8 mouse cellular contexts compared by ENCODE assay signal in genomic region chr9:58220218-58220903, GRCm38 (mm10). TPM values are rescaled to one million over a fixed set of nuclear protein-coding genes. Genes with fewer than 3 reads are reported as not detected.
DNase-seq lines count a peak whose midpoint lies in the region; ATAC-seq and TF ChIP-seq lines count a peak whose summit lies in the region.

No protein-coding gene starts in this region.

- no peak overlapping the region for H3K9ac ChIP-seq in heart, postnatal 0 days (replicated peaks; ENCODE audit: low read depth, low read length)

- no peak overlapping the region for H3K4me3 ChIP-seq in heart, postnatal 0 days (ENCODE audit: low read depth, low read length)

- TF ChIP-seq EP300 in heart, postnatal 0 days (IDR thresholded peaks at IDR 0.05; ENCODE audit: low read depth): no peak

- ATAC-seq in heart, postnatal 0 days (ENCODE audit: insufficient read depth, low read depth): no peak

- intact Hi-C loops in left cerebral cortex, postnatal 25 days (cut with DNase I): no loop called here

- no peaks in the 10 kb centered on the region for H3K4me1 ChIP-seq in heart, postnatal 0 days (ENCODE audit: control insufficient read depth, insufficient read depth)

- H3K9me3 ChIP-seq in heart, postnatal 0 days (replicated peaks; ENCODE audit: control insufficient read depth, low read length): no peaks in the 10 kb centered on the region

- peak; percentile 44 for TF ChIP-seq CTCF in heart, postnatal 0 days (IDR thresholded peaks at IDR 0.05; ENCODE audit: low read depth)

- H3K27me3 ChIP-seq in heart, postnatal 0 days (ENCODE audit: control insufficient read depth, insufficient read depth, low read length): no peaks in the 10 kb centered on the region

- peaks cover 47% of the 10 kb centered on the region for H3K36me3 ChIP-seq in heart, postnatal 0 days (replicated peaks; ENCODE audit: control insufficient read depth, insufficient read depth, low read length)

- H3K4me2 ChIP-seq in heart, postnatal 0 days (ENCODE audit: low read depth, low read length): no peak overlapping the region

- no peak overlapping the region for H3K27ac ChIP-seq in heart, postnatal 0 days (ENCODE audit: low read depth)

- WGBS in heart, postnatal 0 days: 61% methylated on average over 24 of the region's 24 CpGs

- peak; percentile 50 for DNase-seq in heart, postnatal 0 days (ENCODE audit: low spot score)
- DNase-seq in heart, adult 9 months (ENCODE audit: low spot score in 2 of 2): no peak
- peak; percentile 46 for DNase-seq in thymus, postnatal 0 days (ENCODE audit: low spot score)
- no peak for DNase-seq in thymus, adult 18-20 months
- peak; percentile 47 to 53 for DNase-seq in cerebellum, postnatal 36 days
- peak; percentile 27 to 52 for DNase-seq in left cerebral cortex, postnatal 25 days (ENCODE audit: low spot score in 2 of 2)
- DNase-seq in retina, embryonic 14.5 days (ENCODE audit: low spot score): peak; percentile 69
- DNase-seq in urinary bladder, adult 18-20 months (ENCODE audit: low spot score in 2 of 2): no peak

RNA-seq across cellular contexts. Expression of gene Islr2, which starts 16.2 kb away (rescaled TPM):
- 0.69 and 0.89 TPM in 2 replicates for total RNA-seq in heart, postnatal 0 days (2014; rRNA removed; ENCODE audit: low replicate concordance)
- polyA plus RNA-seq in heart, postnatal 0 days (2015; fragmentation: Nextera tagmentation; extraction: Ambion mirVana): 0.08 TPM in 1 of 2 replicates, not detected in the other
- polyA plus RNA-seq in thymus, postnatal 0 days (2015; fragmentation: Nextera tagmentation; extraction: Ambion mirVana): 0.06 TPM in 1 of 2 replicates, not detected in the other
- 10 to 100 TPM; 72.2 to 76.7 TPM for total RNA-seq in left cerebral cortex, postnatal 25 days (2021)

RNA-seq across cellular contexts. Expression of gene Islr, which starts 16.3 kb away (rescaled TPM):
- 21.1 and 39.9 TPM in 2 replicates for total RNA-seq in heart, postnatal 0 days (2014; rRNA removed; ENCODE audit: low replicate concordance)
- polyA plus RNA-seq in heart, postnatal 0 days (2015; fragmentation: Nextera tagmentation; extraction: Ambion mirVana): 14.4 and 16.3 TPM in 2 replicates
- 11.5 and 14.7 TPM in 2 replicates for polyA plus RNA-seq in thymus, postnatal 0 days (2015; fragmentation: Nextera tagmentation; extraction: Ambion mirVana)
- 10 to 100 TPM; 14.9 to 15.2 TPM for total RNA-seq in left cerebral cortex, postnatal 25 days (2021)

RNA-seq across cellular contexts. Expression of gene Pml, which starts 29.2 kb away (rescaled TPM):
- 11.4 and 15.0 TPM in 2 replicates for total RNA-seq in heart, postnatal 0 days (2014; rRNA removed; ENCODE audit: low replicate concordance)
- polyA plus RNA-seq in heart, postnatal 0 days (2015; fragmentation: Nextera tagmentation; extraction: Ambion mirVana): 5.2 and 5.6 TPM in 2 replicates
- 17.8 and 18.3 TPM in 2 replicates for polyA plus RNA-seq in thymus, postnatal 0 days (2015; fragmentation: Nextera tagmentation; extraction: Ambion mirVana)
- total RNA-seq in left cerebral cortex, postnatal 25 days (2021): 10 to 100 TPM; 13.0 to 18.2 TPM

RNA-seq across cellular contexts. Expression of gene Stoml1, which starts 32.6 kb away (rescaled TPM):
- 16.4 and 52.8 TPM in 2 replicates for total RNA-seq in heart, postnatal 0 days (2014; rRNA removed; ENCODE audit: low replicate concordance)
- polyA plus RNA-seq in heart, postnatal 0 days (2015; fragmentation: Nextera tagmentation; extraction: Ambion mirVana): 21.7 and 23.3 TPM in 2 replicates
- polyA plus RNA-seq in thymus, postnatal 0 days (2015; fragmentation: Nextera tagmentation; extraction: Ambion mirVana): 48.3 and 55.1 TPM in 2 replicates
- 10 to 100 TPM; 64.3 to 71.4 TPM for total RNA-seq in left cerebral cortex, postnatal 25 days (2021)

Comparison
In these comparisons a context has a peak if more than half of its experiments do, and no peak if none do; other contexts are left out.
1. DNase-seq: peak in heart, postnatal 0 days (single experiment), thymus, postnatal 0 days (single experiment), cerebellum, postnatal 36 days (2 of 2), left cerebral cortex, postnatal 25 days (2 of 2) and retina, embryonic 14.5 days (single experiment); none in heart, adult 9 months (0 of 2), thymus, adult 18-20 months (0 of 2) and urinary bladder, adult 18-20 months (0 of 2).
2. RNA of gene Islr2, which starts 16.2 kb away (total RNA-seq): 72.2 to 76.7 TPM in left cerebral cortex, postnatal 25 days; 0.69 to 0.89 TPM in heart, postnatal 0 days; every median in the first group is over 10 times any median in the second.